Mouse (Mus musculus): Measurements from ENCODE around the gene Ovca2.

GRCm38 (mm10) chr11:75192336-75193214 lies 13.9 kb upstream of the Ovca2 start:
- no peak for TF ChIP-seq CHD2 (IDR thresholded peaks at IDR 0.05; ENCODE audit: low read depth, low read length)
- peak; percentile 51; the same call in 1 of the 2 replicates for TF ChIP-seq ZC3H11A (IDR thresholded peaks at IDR 0.05; ENCODE audit: borderline replicate concordance, low read depth, low read length)
- TF ChIP-seq MAFK (IDR thresholded peaks at IDR 0.05; ENCODE audit: insufficient read depth, low read depth, low read length), result no peak
- TF ChIP-seq HCFC1 (IDR thresholded peaks at IDR 0.05; ENCODE audit: borderline replicate concordance, insufficient read depth, low read length), result no peak
- no peak for TF ChIP-seq ZNF384 (IDR thresholded peaks at IDR 0.05; ENCODE audit: low read depth, low read length)
